Mouse (Mus musculus) naive thymus-derived CD4-positive, alpha-beta T cell, adult 2 months (primary cell): ENCODE measurements around the gene Olfr1434.
"Not testable (repeated sequence)": the region's sequence is repeated elsewhere in the genome, so short reads cannot be mapped to it uniquely, and the experiment has no call there.

ENCODE experiments used
- DNase-seq: peaks from one replicate; pipeline ENCODE4 v3.0.0-alpha.2; 2011; ENCODE audit warnings: low read depth

Gene Olfr1434

DNA sequence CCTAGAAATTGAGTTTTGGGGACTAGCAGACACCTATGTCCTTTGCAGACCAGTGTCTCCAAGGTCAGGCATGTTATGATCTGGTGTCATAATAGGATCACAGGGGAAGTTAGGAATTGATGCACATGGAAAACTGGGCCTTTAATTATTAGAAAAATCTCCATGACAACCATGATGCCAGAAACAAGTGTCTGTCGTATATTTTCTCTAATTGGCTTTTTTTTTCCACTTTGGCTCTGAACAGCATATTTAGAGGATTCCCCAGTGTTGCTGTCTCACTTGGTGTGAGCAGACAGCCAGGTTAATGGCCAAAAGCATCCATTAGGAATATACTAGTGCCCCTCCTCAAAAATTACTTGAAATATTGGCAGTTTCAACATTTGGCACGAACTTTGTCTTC is at the start of gene Olfr1434:
Gene Olfr1434, plus strand, starts transcription at position 301 of the 400 bp plus-strand sequence.
- no peak for DNase-seq

DNA sequence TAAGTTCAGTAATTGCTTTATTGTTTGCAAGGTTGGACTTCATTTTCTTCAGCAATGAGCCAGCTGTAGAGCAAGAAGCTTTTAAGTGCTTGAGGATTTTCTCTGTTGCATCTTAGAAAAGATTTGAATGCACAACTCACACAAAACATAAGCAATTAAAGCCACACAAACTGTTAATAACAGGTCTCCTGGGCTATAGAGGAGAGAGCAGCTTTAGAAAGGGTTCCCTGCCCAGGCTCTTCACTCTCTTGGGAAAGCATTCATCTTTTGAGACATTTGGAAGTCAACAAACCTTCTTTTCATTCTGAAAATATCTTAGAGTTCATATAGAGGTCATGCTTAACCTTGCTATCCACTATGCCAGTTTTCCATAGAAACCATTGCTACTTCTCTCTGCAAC is 47.2 kb upstream of the Olfr1434 start, which contains the start of gene Olfr1432:
Gene Olfr1432, minus strand, starts transcription at position 101 of the 400 bp plus-strand sequence.
- not testable (repeated sequence) for DNase-seq

DNA sequence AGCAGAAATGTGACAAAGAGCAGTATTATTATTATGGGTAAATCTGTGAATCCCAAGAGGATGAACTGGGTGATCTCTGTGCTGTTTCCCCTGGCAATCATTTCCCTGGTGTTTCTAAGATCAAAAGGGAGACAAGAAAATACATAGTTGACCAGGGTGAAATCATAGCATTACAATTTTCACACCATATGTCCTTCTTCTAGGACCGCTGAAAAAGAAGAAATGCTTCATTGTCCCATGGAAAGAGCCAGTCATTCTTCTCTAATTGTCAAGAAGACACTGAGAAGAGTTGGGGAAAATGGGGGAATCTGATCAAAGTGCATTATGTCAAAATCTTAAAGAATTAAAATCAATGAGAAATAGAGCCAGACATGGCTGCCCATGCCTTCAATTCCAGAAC is 38.1 kb upstream of the Olfr1434 start, which contains the start of gene Olfr262:
Gene Olfr262, minus strand, starts transcription at position 101 of the 400 bp plus-strand sequence.
- no peak for DNase-seq

- DNase-seq = no peak
Observed at GRCm38 (mm10) chr19:12260732-12261131, 18.9 kb upstream of the Olfr1434 start, which contains the start of gene Olfr235. Gene Olfr235, plus strand, starts transcription at chr19:12261032.

DNA sequence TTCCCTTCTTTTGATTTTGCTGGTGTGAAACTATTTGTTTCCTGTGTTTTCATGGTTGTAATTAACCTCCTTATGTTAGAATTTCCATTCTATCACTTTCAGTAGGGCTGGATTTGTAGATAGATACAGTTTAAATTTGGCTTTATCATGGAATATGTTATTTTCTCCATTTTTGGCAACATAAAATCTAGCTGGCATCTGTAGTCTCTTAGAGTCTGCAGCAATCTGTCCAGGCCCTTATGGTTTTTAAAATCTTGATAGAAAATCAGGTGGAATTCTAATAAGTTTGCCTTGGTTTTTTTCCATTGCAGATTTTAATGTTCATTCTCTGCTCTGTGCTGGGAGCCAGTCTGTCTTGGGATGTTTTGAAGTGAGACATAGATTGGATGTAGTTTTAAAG is 13.3 kb downstream of the Olfr1434 start:
- no peak for DNase-seq

DNA sequence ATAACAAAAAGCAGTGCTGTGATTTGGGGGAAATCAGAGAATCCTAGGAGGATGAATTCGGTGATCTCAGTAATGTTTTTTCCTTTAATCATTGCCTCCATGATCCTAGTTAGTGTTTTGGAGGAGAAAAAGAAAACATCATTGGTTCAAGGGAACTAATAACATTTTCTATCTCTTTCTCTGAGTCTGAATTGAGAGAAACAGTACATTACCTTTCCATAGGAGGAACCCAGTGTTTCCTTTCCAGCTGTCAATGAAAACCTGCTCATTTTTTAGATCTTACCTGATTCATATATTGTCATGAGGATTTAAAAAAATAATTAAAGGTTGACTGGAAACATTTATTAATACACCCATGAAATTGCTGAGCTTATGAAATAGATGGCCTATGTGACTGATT is 19.4 kb downstream of the Olfr1434 start, which contains the start of gene Olfr1436:
Gene Olfr1436, minus strand, starts transcription at position 101 of the 400 bp plus-strand sequence.
- not testable (repeated sequence) for DNase-seq

DNA sequence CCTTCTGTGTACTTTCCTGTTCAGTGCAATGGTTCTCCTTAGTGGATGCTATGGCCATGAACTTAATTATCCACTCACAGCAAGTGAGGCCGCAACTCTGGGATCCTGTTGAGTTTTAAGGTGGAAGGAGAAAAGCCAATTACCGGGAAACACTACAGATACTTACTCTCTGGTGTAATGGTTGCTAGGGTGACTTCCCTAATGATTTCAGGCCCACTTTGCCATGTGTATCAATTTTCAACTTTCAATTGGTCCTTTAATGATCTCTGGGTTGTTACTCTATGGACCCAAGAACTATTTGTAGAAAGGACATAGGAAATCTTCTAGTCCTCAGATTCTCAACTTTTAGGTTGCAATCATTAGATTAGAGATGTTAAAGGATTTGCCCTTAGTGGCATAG is 45.3 kb downstream of the Olfr1434 start, which contains the start of gene Olfr1437:
Gene Olfr1437, minus strand, starts transcription at position 101 of the 400 bp plus-strand sequence.
- no peak for DNase-seq
